Mouse (Mus musculus): Measurements from ENCODE around the gene Wdr37.
"Not testable (repeated sequence)": the region's sequence is repeated elsewhere in the genome, so short reads cannot be mapped to it uniquely, and the experiment has no call there.

DNA sequence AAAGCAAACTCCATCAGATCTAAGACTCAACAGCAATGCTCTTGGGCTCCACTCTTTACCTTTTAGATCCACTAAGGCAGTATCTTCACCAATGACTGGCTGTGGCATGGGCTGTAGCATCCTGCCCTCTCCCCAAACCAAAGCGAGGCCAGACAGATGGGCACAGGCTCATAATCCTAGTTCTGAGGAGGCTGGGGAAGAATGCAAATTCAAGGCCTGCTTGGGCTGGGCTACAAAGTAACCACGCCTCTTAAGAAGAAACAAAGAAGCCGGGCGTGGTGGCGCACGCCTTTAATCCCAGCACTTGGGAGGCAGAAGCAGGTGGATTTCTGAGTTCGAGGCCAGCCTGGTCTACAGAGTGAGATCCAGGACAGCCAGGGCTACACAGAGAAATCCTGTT, 29.9 kb downstream of the Wdr37 start:
- not testable (repeated sequence) for TF ChIP-seq CTCF, EP300 (IDR thresholded peaks at IDR 0.05; ENCODE audit: low read depth)

Data from liver, embryonic 14.5 days (tissue).